Mouse (Mus musculus): ENCODE results near the gene Foxr1.
"Not testable (repeated sequence)": the region's sequence is repeated elsewhere in the genome, so short reads cannot be mapped to it uniquely, and the experiment has no call there.

Gene Foxr1

DNA sequence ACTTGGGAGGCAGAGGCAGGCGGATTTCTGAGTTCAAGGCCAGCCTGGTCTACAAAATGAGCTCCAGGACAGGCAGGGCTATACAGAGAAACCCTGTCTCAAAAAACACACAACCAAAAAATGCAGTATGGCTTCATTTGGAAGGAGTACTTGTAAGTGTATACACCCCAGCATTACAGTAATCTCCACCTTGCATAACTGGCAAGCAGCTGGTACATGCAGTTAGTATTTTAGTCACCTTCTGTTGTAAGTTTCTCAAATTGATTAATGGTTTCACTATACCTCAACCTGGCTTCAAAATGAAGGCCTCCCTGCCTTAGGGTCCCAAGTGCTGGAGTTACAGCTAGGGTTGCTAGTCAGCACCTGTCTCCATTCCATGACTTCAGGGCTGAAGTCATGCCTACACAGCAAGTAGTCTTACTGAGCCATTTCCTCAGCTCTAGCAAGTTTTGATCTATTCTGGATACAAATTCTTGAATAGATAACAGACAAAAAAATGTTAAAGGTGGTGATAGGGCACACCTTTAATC lies 29.3 kb downstream of the Foxr1 start:
- no peak for DNase-seq

DNA sequence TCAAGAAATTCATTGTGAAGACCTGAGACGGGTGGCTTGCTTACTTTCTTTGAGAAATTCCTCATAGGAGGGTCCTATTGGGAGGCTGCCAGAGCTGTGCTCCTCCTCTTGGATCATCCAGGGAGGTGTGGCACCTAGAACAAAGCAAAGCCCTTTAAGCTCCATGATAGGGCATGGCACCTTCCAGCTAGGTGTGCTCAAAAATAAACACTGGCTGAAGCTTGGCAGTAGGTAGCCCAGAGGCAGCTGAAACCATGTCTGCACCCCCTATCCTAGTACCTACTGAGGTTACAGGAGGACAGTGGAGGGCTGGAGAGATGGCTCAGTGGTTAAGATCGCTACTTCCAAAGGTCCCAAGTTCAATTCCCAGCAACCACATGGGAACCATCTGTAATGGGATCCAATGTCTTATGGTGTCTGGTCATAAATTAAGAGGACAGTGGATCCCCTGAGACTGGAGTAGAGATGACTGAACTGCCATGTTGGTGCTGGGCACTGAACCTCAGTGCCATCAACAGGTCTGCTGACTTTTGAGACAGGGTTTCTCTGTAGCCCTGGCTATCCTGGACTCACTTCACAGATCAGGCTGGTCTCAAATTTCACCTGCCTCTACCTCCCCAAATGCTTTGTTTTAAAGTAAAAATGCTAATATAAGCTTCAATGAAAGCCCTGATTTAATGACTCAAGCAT lies 30.1 kb downstream of the Foxr1 start:
- no peak for DNase-seq

DNA sequence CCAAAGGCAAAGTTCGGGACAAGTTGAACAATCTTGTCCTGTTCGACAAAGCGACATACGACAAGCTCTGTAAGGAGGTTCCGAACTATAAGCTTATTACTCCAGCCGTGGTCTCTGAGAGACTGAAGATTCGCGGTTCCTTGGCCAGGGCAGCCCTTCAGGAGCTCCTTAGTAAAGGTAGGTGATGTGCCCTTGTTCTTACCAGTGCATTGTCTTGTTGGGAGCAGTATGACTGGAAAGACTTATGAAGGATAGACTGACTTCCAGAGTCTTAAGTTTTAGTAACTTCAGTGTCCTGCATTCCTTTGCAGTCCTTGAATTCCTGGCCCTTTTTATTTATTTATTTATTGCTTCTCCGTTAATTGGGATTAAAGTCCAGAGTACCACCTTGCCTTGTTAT lies 32.2 kb downstream of the Foxr1 start:
- not testable (repeated sequence) for DNase-seq

DNA sequence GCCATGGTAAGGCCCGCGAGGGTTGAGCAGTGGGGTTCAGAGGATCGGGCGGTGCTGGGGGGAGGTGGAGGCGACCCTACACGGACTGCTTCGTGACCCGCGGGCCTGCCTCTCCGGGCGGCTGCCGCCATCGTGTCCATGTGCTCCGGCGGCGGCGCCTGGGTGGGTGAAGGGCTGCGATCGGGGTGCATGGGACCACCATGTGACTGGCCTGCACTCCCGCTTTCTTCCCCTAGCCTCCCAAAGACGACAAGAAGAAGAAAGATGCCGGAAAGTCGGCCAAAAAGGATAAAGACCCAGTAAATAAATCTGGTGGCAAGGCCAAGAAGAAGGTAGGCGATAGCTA lies 33.2 kb downstream of the Foxr1 start:
- DNase-seq: no peak

DNA sequence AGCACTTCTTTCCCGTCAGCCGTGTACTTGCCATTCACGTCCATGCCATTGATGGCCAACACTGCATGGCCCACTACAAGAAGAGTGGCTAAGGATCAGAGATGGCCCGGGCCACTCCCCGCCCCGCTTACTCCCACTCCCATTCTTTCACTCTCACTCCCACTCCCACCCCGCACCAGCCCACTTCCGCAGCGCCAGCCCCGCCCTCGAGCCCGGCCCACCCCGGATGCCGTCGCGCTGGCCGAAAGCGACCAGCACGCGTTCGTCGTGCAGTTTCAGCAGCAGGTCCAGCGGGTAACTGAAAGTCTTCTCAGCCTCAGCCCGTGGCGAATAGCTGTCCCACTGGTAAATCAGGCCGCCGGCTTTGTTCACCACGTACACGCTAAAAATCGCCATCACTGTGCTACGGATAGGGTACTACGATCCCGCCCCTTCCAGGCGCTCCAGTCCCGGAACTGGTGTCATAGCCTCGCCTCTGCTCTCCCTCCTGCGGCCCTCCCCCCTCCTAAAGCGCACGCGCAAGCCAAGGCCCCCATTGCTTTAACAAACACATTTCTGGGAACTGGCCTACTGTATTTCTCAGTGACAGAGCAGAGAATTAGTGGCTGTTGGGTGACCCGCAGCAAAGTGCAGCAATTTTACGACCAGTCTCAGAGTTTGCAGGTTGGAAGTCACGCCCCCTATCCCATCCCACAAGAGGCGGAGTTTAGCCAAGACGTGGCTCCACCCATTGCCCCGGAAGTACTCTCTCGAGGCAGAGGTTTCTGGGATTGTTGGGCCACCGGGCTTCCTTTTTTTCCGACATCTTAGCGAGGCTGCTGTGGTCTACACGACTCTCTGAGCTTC lies 33.8 kb downstream of the Foxr1 start, which contains the start of the genes Rps25 and Trappc4:
TSS of gene Rps25 (plus strand) at position 234 of the 846 bp plus-strand sequence.
TSS of gene Trappc4 (minus strand) at position 695 of the 846 bp plus-strand sequence.
- DNase-seq: peak; percentile 100

DNA sequence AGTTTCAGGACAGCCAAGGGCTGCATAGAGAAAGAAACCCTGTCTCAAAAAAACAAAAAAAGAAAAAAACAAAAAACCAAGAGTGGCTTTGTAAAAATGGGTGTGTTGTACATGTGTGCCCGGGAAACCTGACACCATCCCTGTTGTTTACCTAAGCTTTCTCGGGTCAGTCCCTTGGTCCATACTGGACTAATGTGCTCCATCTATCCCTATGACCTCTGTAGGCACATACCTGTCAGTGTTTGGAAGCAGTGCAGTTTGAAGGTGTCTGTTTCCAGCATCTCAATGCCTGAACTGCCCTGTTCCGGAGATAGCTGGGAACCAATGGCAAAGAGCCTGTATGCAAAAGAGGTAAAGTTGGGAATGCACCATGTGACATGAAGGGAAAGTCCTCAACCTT lies 35.9 kb downstream of the Foxr1 start:
- DNase-seq: peak; percentile 89

GRCm38 (mm10) chr9:44401081-44401480 lies 39.9 kb downstream of the Foxr1 start:
- DNase-seq: peak; percentile 97

- DNase-seq: peak; percentile 94
Observed at GRCm38 (mm10) chr9:44399795-44400114, 41.2 kb downstream of the Foxr1 start.

DNA sequence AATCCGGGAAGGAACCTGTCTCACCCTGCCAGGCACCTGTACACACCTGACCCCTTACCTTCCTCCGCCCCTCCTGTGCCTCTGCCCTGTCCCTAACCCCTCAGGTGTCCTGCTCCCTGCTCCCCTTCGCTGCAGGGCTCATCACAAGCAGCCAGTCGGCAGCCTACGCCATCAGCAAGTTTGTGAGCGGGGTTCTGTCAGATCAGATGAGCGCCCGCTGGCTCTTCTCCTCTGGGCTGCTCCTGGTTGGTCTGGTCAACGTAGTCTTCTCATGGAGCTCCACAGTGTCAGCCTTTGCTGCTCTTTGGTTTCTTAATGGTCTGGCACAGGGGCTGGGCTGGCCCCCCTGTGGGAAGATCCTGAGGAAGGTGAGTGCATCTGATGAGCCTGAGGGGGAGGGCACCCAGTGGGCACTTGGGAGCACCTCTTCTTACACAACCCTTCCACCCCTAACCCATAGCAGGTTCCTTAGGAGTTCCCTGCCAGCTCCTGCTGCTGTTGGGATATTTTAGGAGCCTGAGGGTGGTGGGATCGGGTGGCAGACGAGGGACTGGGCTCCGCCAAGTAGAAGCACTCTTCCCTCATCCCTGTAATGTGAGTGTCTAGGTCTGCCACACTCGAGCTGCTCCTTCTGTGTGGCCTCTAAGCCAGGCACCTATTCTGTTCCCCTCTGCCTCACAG lies 41.7 kb downstream of the Foxr1 start:
- peak; percentile 93 for DNase-seq

DNA sequence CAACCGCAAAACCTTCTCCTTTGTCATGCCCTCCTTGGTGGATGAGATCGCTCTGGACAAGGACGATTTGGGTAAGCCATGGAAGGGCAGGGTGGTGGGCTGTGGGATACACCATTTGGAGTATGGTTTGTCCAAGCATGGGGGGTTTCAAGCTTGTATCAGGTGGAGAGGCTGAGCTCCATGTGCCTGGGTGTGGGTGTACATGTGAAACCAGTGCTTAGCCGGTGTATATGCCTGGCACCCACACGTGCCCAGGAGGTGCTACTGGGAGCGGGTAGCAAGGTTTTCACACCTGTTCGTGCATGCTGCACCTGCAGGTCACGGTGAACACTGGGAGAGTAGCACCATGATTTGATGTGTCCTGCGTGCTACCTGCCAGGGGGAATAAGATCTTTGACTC lies 42.4 kb downstream of the Foxr1 start:
- peak; percentile 92 for DNase-seq

DNA sequence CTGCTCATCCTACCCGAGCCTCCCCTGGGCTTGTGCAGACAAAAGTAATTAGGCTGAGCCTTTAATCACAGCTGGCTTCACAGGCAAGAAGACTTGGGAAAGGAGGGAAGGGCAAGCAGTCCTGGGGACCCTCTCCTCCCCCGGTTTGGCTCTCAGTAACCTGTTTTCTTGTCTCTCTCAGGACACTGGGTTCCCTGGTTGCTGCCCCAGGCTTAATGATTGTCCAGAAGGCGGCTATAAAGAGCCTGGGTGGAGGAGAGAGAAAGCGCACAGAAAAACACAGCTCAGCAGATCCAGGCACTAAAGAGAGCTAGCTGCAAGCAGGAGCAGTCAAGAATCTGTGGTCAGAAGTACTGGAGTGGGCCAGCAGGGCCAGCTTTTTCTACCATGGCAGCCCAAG lies 42.8 kb downstream of the Foxr1 start:
- DNase-seq: peak; percentile 90

DNA sequence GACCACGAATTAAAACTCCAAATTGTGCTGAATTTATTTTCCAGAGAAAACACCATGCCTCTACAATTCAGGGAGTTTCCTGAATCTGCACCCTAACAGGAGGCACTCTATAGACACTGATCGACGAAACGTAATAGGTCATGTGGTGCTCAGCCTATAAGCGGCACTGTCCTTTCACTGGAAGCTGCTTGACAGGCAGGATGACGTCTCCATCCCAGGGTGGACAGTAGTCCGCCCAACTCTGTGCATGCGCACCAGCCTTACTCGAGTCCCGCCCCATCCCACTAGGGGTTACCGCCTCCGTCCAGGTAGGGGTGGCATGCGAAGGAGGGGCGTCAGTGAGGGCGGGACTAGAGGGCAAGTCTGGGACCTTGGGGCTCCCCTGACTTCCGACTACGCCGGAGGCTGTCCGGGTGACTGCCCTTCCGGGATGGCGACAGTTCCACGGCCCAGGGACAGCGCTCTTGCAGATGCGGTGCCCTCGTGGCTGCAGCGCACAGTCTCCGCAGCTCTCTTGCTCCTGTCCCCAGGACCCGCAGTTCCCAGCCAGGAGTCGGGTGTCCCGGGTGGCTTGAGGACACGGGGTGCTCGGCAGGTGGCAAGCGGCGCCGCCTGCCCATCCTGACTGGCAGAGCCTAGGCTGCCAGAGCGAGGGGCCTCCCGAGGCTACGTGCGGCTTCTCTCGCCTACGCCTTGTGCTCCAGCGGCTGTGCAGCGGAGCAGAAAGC lies 44.1 kb downstream of the Foxr1 start, which contains the start of gene Slc37a4:
TSS of gene Slc37a4 (plus strand) at position 169 of the 728 bp plus-strand sequence.
- DNase-seq: peak; percentile 100

GRCm38 (mm10) chr9:44391466-44391865 lies 49.5 kb downstream of the Foxr1 start:
- peak; percentile 93 for DNase-seq

GRCm38 (mm10) chr9:44389273-44389672 lies 51.7 kb downstream of the Foxr1 start:
- DNase-seq: peak; percentile 92

DNA sequence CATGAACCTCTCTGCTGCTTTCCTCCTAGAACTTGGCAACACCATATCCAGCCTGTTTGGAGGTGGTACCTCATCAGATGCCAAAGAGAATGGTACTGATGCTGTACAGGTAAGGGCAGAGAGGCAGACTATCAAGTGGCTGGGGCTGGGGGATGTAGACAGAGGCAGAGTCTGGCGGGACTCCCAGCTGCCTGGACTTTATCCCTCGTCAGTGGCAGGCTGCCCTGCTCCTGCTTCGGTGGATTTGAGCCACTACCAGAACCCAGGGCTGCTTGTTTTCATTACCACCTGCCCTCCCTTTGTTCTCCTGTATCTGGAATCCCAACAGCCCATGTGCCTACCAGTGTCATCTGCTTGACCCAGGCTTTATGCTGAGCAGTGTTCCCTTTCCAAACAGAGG lies 53.7 kb downstream of the Foxr1 start:
- DNase-seq: peak; percentile 80

DNA sequence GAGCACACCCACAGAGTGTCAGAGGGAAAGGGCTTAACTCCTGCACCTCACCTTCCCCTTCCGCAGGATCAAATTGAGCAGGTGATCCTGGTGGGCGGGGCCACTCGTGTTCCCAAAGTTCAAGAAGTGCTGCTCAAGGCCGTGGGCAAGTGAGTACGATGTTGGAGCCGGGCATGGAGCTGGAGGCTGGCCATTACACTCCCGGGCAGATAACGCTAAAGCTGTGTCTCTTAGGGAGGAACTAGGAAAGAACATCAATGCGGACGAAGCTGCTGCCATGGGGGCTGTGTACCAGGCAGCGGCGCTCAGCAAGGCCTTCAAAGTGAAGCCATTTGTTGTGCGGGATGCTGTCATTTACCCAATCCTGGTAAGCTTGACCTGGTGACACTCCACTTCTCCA lies 56.3 kb downstream of the Foxr1 start:
- peak; percentile 74 for DNase-seq
